Mouse (Mus musculus): ENCODE data around the gene Kctd4.

Kctd4 gene

GRCm38 (mm10) chr14:75990936-75991335 lies 36.1 kb downstream of the Kctd4 start:
- 94% methylated on average over 6 of the region's 6 CpGs for WGBS

DNA sequence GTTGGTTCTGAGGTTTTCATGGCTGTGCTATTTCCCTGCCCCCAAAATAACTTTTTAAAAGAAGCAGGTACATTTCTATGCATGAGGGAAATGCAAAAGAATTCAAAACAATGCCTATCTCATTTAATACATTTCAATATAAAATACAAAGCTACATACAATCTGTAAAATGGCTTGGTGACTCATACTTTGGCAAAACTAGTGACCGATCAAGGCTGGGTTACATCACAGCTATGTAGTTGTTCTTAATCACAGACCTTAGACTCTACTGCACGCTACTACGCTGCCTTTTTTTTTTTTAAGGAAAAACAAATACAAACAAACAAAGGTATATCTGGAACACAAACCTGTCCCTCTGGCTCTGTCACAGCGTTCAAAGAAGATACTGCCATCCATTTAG lies 37.6 kb downstream of the Kctd4 start:
- WGBS = 92% methylated on average over 4 of the region's 4 CpGs

DNA sequence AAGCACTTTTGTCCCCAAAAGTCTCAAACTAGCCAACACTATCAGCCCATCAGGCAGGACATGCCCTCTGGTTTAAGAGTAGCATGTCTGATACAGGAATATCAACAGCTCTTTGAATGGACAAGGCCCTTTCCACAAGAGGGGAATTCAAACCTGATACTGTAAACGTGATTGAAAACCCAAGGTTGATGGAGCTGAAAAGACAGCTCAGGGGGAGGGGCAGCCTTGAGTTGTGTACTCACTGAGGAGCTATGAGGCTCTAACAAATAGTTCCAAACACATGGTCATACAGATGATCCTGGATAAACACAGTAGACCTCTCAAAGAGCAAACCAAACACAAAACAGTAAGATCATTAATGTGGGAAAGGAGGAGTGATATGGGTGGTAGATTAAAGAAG lies 43.3 kb downstream of the Kctd4 start:
- WGBS = 70% methylated on average over 1 of the region's 1 CpGs

- 81% methylated on average over 4 of the region's 4 CpGs for WGBS
Observed at GRCm38 (mm10) chr14:76001781-76002180, 47.0 kb downstream of the Kctd4 start.

DNA sequence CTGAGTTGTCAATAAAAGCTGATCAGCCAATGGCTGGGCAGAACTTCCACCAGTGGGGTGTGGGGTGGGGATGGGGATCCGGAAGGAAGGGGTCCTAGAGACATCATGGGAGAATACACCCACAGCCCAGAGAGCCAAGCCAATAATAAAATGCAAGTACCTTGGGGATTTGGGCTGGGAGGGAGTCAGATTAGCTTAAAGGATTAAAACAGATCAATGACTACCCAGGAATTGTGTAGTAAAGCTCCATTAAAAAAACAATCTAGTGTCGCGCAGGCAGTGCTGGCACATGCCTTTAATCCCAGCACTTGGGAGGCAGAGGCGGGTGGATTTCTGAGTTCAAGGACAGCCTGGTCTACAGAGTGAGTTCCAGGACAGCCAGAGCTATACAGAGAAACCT lies 50.2 kb downstream of the Kctd4 start:
- WGBS = 94% methylated on average over 4 of the region's 4 CpGs

- WGBS = 93% methylated on average over 1 of the region's 1 CpGs
Observed at GRCm38 (mm10) chr14:76008174-76008573, 53.4 kb downstream of the Kctd4 start.

DNA sequence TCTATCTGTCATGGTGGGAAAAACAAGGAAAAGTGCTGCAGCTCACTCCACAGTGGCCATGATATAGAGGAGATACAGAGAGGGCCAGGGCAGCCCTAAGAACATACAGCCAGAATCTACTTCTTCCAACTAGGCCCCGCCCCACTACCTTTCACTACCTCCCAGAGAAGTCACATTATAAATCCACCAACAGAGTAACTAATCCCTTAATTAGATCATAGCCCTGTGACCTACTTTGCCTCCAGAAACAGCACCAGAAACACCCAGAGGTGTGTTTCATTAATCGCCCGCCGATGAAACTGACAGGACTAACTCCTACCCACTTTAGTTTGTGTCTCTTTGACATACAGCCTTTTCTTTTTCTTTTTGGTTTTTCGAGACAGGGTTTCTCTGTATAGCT lies 54.4 kb downstream of the Kctd4 start:
- WGBS = 67% methylated on average over 5 of the region's 5 CpGs

GRCm38 (mm10) chr14:76010102-76011061 lies 55.6 kb downstream of the Kctd4 start, which contains the start of gene Gtf2f2:
Gene Gtf2f2 (minus strand): TSS chr14:76010865.
- WGBS = under 1% methylated on average over 67 of the region's 67 CpGs

DNA sequence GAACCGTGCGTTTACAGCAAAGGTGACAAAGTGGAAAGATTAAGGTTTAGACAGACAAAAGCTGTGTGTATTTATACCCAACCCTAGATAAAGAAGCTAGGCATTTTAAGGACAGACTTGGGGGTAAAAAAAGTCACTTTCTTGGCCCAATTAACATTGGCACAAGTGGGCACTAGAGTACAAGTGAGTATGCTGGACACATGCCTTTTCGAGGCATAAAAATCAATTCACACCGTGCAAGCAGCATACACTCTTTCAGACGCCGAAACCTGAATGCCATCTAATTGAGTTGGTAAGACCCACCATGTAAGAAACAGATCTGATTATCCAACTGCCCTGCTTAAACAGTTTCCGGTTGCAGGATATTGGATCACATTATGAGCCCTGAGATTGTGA lies 56.3 kb downstream of the Kctd4 start:
- WGBS = 26% methylated on average over 7 of the region's 7 CpGs

- 57% methylated on average over 2 of the region's 2 CpGs for WGBS
Observed at GRCm38 (mm10) chr14:76014331-76014730, 59.5 kb downstream of the Kctd4 start.
